Mouse (Mus musculus) C2C12 (cell line): ENCODE data around the gene Ptprm. TPM values are rescaled to one million over a fixed set of nuclear protein-coding genes. Genes with fewer than 3 reads are reported as not detected.

Experiments
- H3K27me3 ChIP-seq: one replicate; pipeline ENCODE4 v1.6.1; 2011; ENCODE audit not compliant: control insufficient read depth, insufficient read depth, insufficient read length
- H3K36me3 ChIP-seq: one replicate; pipeline ENCODE4 v1.6.1; 2011; ENCODE audit not compliant: control insufficient read depth, insufficient read depth
- H3K4me3 ChIP-seq: one replicate; pipeline ENCODE4 v1.5.1; 2011; ENCODE audit warnings: mild to moderate bottlenecking, control low read depth; ENCODE audit not compliant: poor library complexity, insufficient read depth, severe bottlenecking
- H3K79me2 ChIP-seq: one replicate; pipeline ENCODE4 v1.6.1; 2011; ENCODE audit not compliant: control insufficient read depth, insufficient read depth
- H3K79me3 ChIP-seq: one replicate; pipeline ENCODE4 v1.6.1; 2011; ENCODE audit warnings: low read depth, control low read depth
- H3ac ChIP-seq: one replicate; pipeline ENCODE3; 2011; ENCODE audit warnings: low read depth; ENCODE audit not compliant: control insufficient read depth, insufficient read length
- CEBPB ChIP-seq: IDR thresholded peaks from one replicate; pipeline ENCODE4 v1.6.1; 2011; ENCODE audit warnings: low read depth, mild to moderate bottlenecking, control low read depth, moderate library complexity
- CTCF ChIP-seq: IDR thresholded peaks from one replicate; pipeline ENCODE4 v1.5.1; 2011; ENCODE audit not compliant: control insufficient read depth, insufficient read depth, insufficient read length
- FOSL1 ChIP-seq: IDR thresholded peaks from one replicate; pipeline ENCODE4 v1.8.0; 2011; ENCODE audit warnings: mild to moderate bottlenecking, low read length; ENCODE audit not compliant: poor library complexity, insufficient read depth, severe bottlenecking
- MAX ChIP-seq: IDR thresholded peaks from one replicate; pipeline ENCODE4 v1.6.1; 2011; ENCODE audit warnings: mild to moderate bottlenecking, control low read depth
- MYOD1 ChIP-seq: IDR thresholded peaks from one replicate; pipeline ENCODE4 v1.6.1; 2011; ENCODE audit warnings: low read depth; ENCODE audit not compliant: control insufficient read depth, insufficient read length
- MYOG ChIP-seq: IDR thresholded peaks from one replicate; pipeline ENCODE4 v1.6.1; 2011; ENCODE audit not compliant: control insufficient read depth, insufficient read length; ENCODE audit errors: extremely low read depth
- USF1 ChIP-seq: IDR thresholded peaks from one replicate; pipeline ENCODE4 v1.6.1; 2011; ENCODE audit warnings: low read depth, mild to moderate bottlenecking, control low read depth, moderate library complexity
- polyA plus RNA-seq: library from polyadenylated mRNA; unstranded; fragments of >200 nt; fragmentation: generic; extraction: Trizol; gene quantifications from one replicate; pipeline ENCODE4 v1.2.1, GENCODE M21; 2012; ENCODE audit warnings: missing spikeins

The Ptprm gene
- polyA plus RNA-seq, 1 experiment, result 4.4 TPM

DNA sequence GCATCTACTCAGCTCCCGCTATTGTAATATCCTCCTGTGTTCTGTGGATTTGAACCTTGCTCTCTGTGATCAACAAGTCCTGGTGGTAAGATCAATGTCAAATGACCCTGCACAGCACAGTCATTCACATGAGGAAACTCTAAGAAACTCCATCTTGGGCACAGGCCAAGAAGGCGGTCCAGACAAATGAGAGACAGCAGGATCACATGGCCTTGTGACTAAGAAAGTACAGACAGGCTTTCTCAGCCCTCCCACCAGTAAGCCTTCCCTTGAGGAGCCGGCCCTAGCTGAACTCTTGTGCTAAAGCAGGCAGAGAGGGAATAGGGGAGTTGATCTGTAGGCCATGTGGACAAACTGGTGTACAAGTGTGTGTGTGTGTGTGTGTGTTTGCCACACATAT is 49.4 kb downstream of the Ptprm start:
- no peaks in the 10 kb centered on the region for H3K27me3 ChIP-seq
- no peaks in the 10 kb centered on the region for H3K79me3 ChIP-seq
- TF ChIP-seq FOSL1, result no peak
- no peak for TF ChIP-seq CEBPB
- no peak for TF ChIP-seq MAX
- TF ChIP-seq MYOG, result no peak
- TF ChIP-seq CTCF, result no peak
- TF ChIP-seq USF1, result no peak
- TF ChIP-seq MYOD1, result no peak
- H3K36me3 ChIP-seq, result no peaks in the 10 kb centered on the region
- H3K4me3 ChIP-seq, result no peak overlapping the region
- no peak overlapping the region for H3ac ChIP-seq
- H3K79me2 ChIP-seq, result no peaks in the 10 kb centered on the region

- no peaks in the 10 kb centered on the region for H3K79me3 ChIP-seq
- TF ChIP-seq USF1, result no peak
- no peak for TF ChIP-seq CEBPB
- TF ChIP-seq MAX, result no peak
- no peak for TF ChIP-seq FOSL1
- no peak overlapping the region for H3ac ChIP-seq
- no peaks in the 10 kb centered on the region for H3K27me3 ChIP-seq
- no peaks in the 10 kb centered on the region for H3K79me2 ChIP-seq
- no peak overlapping the region for H3K4me3 ChIP-seq
- H3K36me3 ChIP-seq, result no peaks in the 10 kb centered on the region
Measured at GRCm38 (mm10) chr17:67303326-67304099, 50.7 kb downstream of the Ptprm start.

DNA sequence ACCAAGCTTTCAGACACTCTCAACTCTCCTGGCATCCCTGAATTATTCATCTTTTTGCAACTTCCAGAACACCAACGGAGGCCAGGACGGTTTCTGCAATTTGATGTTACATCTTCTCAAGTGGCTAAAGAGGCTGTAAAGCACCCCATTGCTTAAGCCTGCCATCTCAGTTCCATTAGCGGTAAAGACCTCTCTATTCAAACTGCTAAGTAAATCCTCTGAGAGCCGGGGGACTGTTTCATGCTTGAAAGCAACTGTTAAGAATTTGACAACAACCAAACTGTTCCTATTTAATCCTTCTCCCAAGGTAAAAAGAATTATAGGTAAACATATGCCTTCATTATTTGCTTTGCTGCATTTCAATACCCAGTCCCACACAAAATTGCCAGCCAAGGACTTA is 51.7 kb downstream of the Ptprm start:
- no peaks in the 10 kb centered on the region for H3K36me3 ChIP-seq
- H3K79me3 ChIP-seq, result no peaks in the 10 kb centered on the region
- H3K4me3 ChIP-seq, result no peak overlapping the region
- H3K27me3 ChIP-seq, result no peaks in the 10 kb centered on the region
- H3K79me2 ChIP-seq, result no peaks in the 10 kb centered on the region
- TF ChIP-seq USF1, result no peak
- no peak for TF ChIP-seq FOSL1
- TF ChIP-seq MAX, result no peak
- TF ChIP-seq MYOD1, result no peak
- TF ChIP-seq CTCF, result no peak
- TF ChIP-seq CEBPB, result no peak
- no peak for TF ChIP-seq MYOG
- H3ac ChIP-seq, result no peak overlapping the region

DNA sequence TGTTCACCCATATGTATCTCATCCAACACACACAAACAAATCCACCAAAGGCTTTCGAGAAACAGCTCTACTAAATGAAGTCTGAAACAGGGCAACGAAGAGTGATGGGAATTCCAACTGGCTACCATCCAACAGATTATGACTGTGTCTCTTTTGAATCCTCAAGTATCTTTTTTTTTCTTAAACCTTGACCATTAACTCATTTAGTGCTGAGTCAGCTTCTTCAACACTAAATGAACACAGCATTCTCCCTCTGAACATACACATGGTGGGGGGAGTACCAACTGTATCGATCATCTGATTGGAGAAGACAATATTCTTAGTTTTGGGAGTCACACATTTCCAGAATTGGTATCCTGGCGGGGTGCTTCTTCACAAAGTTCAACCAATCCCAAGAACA is 52.2 kb downstream of the Ptprm start:
- H3K27me3 ChIP-seq, result no peaks in the 10 kb centered on the region
- no peaks in the 10 kb centered on the region for H3K36me3 ChIP-seq
- H3K4me3 ChIP-seq, result no peak overlapping the region
- no peaks in the 10 kb centered on the region for H3K79me2 ChIP-seq
- H3ac ChIP-seq, result no peak overlapping the region
- no peaks in the 10 kb centered on the region for H3K79me3 ChIP-seq
- TF ChIP-seq MYOD1 (no peak), MYOG (no peak), CTCF (no peak), MAX (no peak), CEBPB (no peak), USF1 (no peak), FOSL1 (no peak)

- Histone ChIP-seq H3K79me2 (no peaks in the 10 kb centered on the region), H3ac (no peak overlapping the region), H3K27me3 (no peaks in the 10 kb centered on the region), H3K79me3 (no peaks in the 10 kb centered on the region), H3K36me3 (no peaks in the 10 kb centered on the region), H3K4me3 (no peak overlapping the region)
- TF ChIP-seq CEBPB, result no peak
- TF ChIP-seq FOSL1, result no peak
- TF ChIP-seq MAX, result no peak
- TF ChIP-seq MYOD1, result no peak
- no peak for TF ChIP-seq MYOG
- TF ChIP-seq CTCF, result no peak
- TF ChIP-seq USF1, result no peak
Measured at GRCm38 (mm10) chr17:67301367-67301766, 52.9 kb downstream of the Ptprm start.
